Mouse (Mus musculus): ENCODE results near the gene Nmt1.

Gene Nmt1

DNA sequence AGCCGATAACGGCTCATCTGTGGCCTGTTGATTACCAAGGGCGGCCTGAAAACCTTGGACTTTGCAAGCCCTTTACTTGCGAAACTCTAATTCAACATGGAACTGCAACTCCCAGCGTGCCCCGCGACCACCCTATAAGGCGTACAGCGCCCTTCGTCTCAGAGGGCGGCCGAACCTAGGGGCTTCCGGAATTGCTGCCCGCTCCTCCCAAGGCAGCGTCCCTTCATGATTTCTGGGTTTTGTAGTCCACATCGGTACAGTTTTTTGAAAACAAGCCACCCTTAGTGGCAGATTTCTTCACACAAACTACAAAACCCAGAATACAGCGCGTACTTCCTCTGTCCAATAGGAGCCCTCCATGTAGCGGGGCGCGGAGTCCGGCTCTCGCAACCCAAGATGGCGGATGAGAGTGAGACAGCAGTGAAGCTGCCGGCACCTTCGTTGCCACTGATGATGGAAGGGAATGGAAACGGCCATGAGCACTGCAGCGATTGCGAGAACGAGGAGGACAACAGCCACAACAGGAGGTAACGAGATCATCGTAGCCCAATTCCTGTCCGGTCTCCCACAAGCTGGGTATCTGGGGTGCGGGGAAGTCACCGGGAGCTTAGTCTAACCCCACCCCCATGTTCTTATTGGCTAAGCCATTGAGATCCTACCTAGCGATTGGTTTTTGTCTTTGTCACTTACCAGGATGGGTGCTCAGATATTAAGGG is at the start of gene Nmt1, which contains the start of gene Dcakd:
Gene Nmt1 (plus strand): TSS at position 15 of the 716 bp plus-strand sequence.
Gene Dcakd (minus strand): TSS at position 158 of the 716 bp plus-strand sequence.
- peak; percentile 85 for DNase-seq

DNA sequence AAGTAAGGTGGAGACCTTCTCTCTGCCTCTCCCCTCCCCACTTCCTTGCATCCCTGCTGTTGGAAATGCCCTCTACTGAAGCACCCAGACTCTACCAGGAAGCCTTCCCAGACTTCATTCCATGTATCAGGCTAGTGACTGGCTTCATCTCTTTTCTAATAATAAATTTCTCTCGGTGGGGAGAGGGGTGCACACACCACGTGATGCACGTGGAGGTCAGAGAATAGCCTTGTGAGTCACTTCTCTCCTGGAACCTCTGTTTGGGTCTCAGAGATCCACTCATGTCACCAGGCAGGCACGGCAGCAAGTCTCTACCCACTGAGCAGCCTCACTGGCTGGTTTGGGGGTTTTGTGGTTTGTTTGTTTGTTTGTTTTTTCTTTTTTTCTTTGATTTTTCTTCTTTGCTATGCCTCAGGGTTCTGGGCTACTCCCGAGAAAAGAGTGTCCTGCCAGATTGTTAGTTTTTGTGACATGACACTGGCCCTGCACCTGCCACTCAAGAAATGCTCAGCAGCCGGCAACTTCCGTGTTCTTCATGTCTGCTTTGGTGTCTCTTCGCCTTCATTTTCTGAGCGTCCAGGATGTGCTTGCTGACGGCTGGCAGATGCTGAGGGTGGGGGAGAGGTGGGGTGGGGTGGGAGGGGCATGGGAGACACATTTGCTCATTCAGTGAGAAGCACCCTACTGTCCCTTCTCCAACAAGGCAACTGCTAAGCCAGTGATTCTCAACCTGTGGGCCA is 46.7 kb upstream of the Nmt1 start:
- DNase-seq = no peak

DNA sequence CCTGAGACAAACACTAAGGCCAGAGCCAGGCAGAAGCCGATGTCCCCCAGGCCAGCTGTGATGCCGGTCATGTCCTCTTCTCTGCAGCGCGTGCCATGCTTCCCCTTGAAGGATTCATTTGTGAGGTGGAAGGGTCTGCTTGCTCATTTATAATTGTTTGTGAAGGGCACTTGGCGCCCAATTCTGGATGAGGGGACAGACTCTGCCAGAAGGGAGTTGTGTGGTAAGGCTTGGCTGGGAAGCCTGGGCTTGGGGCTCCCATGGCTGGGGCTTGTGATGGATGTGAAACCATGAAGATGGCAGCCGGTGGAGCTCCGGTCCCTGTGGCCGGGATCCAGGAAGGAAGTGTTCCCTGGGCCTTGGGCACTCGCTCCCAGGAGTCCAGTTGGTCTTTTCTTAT is 43.9 kb upstream of the Nmt1 start:
- no peak for DNase-seq

DNA sequence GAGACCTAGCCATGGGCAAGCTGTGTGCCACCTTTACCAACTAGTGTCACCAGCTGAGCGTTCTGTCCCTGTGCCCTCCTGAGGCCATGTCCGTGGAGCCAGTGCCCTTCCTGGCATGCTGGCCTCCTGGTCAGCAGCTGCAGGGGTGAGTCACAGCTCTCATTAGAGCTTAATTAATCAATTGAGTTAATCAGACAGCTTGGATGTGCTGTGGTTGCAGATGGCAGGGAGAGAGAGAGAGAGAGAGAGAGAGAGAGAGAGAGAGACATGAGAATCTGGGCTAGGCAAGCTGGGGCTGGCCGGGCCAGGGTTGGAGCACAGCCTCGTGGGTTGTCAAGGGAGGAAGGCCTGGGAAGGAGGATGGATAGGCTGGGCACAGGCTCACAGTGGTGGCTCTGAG is 43.4 kb upstream of the Nmt1 start:
- DNase-seq = no peak

DNA sequence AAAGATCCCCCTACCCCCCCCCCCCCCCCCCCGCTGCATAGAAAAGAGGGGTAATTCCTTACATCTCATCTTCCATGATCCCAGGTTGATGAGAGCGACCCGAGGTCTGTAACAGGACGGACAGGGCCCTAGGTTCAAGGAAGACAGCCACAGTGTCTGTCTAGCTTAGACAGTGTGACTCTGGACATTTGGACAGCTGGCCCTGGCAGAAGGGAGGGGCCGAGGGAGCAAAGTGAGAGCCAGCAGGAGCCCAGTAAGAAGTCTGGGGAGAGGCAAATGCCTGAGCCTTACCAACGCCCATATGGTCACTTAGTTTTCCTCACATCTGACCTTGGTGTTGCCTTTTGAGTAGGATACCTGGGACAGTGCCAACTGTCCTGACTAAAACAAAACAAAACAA is 42.8 kb upstream of the Nmt1 start:
- no peak for DNase-seq

DNA sequence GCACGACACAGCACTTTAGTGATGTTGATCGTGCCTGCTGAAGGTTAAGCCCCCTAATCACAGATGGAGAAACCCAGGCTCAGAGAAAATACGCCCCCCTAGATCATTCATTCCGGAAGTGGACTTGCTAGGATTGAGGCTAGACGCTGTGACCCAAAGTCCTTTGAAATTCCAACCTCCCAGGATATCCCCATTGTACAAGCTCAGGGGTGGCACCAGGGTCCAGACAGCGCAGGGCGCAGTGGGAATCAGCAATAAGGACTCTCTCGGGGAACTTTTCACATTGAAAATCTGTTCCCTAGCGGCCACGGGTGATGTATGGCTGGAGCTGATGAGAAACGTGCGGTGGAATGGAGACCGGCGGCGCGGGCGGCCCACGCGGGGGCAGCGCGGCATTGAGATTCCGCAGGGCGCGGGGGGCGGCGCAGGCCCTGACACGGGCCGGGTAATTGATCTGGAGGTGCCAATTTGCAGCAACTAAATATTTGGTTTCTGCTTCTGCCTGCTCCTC is 38.3 kb upstream of the Nmt1 start:
- DNase-seq = no peak

DNA sequence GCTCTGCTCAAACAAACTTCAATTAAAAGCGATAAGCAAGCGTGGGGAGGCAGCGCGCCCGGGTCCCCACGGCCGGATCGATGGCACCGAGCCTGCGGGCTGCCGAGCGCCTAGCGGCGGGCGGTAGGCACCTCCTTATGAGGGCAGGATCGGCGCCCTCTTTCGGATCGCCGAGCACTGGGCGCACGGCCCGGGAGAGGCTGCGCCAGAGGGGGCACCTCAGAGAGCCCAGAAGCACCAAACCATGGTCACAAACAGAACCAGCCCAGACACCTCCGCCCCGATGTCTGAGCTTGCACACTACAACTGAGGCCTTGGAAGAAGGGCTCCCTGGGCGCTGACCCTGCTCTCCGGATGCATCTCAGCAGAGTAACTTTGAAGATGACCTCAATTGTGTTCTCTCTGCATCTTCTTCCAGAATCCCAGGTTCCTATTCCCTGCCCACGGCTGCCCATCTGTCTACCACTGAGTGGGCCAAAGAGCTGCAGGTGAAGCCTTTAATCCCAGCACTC is 37.8 kb upstream of the Nmt1 start:
- peak; percentile 46 for DNase-seq

DNA sequence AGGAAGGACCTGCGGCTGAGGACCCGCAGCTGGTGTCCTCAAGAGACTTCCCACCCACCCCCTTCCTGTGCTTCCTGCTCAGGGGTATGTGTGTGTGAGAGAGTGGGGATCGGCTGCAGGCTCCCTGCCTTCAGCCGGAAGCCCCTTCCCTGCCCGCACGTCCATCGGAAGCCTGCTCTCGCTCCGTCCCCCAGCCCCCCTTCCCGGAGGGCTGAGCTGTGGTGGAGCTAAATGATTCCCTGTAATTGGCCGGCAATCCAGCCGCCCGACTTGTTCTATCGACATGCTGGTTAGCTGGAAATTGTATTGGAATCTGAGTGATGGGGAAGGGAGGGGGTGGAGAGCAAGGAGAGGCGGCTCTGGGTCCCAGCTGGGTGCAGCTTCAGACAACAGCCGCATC is 36.3 kb upstream of the Nmt1 start:
- DNase-seq = no peak

DNA sequence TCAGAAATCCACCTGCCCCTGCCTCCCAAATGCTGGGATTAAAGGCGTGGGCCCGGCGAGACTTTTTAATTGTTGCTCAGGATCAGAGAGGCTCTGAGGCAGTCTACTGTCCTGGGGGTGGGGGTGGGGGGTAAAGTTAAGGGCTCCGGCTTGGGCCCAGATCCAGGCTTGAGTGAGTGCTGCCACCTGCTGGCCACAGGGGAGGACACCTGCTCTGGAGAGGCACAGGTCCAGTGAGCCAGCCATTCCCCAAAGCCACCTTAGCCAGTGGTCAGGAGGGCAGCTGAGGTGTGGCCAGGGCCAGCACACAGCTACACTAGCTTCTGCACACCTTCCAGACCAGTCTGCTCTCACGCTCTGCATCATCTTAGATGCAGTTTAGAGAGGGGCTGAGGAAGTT is 35.0 kb upstream of the Nmt1 start:
- peak; percentile 85 for DNase-seq

DNA sequence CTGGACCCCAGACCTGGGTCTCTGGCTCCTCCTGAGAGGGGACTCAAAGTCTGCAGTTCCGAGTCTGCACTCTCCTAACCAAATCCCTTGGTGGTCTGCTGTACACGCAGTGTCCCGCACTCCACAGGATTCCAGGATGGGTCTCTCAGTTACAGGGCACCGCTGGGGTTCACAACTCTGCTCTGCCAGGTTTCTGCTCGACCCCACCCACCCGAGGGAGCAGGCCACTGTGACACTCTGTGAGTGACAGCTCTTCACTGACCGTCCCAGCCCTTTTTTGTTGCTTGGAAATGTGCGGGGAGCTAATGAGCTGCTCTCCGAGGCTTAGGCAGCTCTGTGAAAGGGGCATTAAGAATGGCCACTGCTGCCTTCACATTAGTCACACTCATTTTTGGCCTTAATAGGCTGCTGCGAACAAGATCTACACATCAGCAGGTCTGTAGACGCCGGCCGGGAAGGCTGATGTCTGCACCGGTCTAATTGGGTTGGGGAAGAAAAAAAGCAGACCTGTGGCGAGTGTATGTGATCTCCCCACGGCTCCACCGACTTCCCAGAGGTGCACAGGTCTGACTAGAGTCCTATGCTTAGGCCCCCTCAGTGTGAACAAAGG is 34.5 kb upstream of the Nmt1 start:
- DNase-seq = no peak

DNA sequence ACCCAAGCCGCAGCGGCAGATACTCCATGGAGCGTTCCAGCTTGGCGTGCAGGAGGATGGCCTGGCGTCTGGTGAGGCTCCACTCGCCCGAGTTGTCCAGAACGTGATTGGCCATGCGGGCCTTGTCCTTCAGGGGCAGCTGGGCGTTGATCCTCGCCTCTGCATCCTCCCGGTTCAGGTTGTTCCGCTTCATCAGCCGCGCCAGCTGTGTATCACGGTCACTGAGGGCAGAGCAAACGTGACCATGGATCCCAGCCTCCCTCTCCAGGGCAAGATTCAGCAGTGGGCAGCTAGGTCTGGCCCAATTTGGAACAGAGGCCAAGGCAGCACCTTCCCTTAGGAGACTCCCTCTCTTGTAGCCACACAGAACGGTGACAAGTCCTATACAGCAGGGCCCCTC is 33.0 kb upstream of the Nmt1 start:
- no peak for DNase-seq

DNA sequence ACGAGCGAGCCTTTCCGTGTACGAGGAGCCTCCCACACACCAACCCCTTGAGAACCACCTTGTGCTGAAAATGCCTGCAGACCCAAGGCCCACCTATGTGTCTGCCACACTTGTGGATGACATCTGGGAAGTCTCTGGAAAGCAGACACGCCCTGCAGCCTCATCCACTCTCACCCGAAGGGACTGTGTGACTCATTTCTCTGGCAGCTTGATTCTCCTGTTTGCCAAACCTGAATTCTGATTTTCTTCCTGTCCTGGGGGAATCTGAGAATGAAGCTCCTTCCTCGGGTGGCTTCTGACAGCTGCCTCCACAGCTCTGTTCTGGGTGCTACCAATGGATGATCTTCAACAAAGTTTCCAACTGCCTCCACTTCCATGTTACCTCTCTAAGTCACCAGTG is 31.6 kb upstream of the Nmt1 start:
- no peak for DNase-seq

DNA sequence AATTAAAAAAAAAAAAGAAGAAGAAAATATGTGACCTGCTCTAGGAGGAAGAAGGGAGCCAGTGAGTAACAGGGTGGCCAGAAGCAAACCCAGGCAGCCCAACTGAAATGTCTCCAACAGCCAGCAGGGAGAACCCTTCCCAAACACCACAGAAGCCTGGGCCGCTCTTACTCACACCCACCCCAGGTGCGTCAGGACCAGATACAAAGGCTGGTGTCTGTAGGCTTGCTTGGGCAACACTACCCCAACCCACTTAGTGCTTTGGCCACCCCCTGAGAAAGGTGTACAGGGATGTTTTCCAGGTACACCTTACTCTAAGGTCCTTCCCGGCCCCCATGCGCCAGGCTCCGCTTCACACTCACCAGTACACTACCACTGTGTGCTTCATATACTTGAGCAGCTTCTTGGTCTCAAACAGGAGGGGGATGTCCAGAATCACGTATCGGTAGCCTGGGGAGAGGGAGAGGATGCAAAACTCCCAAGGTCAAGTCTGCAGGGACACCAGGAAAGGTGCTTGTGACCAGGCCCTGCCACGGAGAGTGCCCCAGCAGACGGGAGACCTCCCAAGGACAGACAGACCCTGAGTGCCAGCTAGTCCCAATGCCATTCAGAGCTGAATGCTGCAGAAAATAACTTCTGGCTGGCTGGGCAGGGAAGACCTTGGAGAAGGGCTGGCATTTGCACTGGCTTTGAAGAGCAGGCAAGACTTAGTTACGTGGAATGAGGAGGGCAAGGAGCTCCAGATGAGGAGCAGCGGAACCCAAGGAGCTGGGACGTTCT is 30.8 kb upstream of the Nmt1 start:
- DNase-seq = no peak

DNA sequence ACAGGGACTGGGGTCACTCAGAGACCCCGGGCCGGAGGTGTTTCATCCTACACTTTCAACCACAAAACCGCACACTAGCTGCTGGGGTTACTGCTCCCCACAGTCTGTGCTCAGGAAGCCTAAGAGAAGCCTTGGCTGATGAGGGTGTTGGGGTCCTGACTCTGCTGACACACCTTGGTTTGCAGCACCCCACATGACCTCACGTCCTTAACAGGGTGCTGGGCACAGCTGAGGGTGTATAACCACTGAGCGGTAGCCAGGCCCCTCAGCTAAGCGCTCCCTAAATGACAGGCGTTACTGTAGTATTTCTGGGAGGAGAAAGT is 29.8 kb upstream of the Nmt1 start:
- DNase-seq = no peak

DNA sequence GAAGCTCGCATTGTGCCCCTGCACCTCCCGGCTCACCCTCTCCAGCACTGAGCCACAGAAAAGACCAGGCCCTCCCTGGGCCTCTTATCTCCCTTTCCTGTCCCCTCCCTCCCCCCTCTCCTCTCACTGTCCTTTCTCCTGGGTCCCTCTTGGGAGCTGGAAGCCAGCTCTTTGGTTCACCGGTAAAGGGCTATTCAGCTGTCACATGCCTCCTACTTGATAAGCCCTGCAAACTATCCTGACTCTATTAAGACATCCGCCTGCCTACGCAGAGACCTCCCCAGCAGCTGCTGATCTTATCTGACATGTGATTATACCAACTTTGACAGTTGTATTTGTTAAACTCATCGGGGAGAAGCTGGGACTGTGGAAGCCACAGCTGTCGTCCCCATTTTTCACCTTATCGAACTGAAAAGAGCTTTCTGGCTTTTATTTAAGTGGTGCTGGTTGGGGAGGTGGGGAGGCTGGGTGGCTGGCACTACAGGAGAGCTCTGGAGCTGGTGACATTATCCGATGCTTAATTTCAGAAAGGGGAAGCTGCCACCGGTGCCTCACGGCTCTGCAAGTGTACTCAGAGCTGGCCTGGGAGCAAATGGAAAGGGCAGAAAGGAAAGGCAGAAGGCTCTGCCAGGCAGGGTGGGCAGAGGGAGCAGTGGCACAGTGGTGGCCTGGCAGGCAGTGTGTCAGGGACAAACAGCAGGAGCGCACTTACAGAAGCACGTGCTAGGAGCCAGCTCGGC is 29.2 kb upstream of the Nmt1 start:
- DNase-seq = no peak

DNA sequence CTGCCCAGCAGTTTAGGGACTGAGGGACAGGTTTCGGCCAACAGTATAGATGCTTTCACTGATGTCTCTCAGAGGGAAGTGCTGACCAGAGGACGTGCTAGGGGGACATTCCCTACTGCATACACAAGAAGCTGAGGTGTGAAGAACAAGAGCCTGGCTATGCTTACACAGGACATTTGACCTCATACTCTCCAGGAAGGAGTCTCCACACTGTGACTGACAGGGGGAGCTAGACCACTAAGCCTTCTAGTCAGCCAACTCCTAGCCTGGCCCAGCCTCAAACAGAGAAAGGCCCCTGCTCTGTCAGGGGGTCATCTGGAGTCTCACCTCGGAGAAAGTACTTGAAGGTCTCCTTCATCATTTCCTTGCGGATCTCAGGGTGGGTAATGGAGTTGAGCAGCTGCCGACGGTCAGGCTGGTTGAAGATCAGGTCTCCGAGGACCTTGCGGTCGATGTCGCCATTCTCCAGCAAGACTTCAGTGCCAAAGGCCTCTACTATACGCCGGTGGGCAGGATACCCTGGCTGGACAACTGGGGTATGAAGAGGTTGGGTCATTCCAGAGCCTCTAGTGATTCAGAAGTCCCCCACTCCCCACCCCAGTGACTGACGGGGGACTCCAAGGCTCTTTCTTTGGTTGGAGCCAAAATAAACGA is 28.5 kb upstream of the Nmt1 start:
- no peak for DNase-seq

DNA sequence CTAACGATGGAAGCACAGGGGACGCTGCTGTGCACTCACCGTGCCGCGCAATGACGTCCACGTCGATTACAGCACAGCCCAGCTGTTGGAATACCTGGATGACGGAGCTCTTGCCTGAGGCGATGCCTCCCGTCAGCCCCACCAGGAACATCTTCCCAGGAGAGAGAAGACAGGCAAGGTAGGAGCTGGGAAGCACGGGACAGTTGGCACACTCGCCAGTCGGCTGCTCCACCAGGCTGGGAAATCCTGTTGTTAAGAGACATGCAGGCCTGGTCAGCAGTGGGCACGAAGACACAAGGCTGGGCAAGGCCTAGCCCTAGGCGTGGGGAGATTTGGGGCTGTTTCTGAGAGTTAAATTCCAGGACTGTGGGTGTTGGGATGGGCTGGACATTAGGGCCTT is 27.9 kb upstream of the Nmt1 start:
- DNase-seq = no peak

DNA sequence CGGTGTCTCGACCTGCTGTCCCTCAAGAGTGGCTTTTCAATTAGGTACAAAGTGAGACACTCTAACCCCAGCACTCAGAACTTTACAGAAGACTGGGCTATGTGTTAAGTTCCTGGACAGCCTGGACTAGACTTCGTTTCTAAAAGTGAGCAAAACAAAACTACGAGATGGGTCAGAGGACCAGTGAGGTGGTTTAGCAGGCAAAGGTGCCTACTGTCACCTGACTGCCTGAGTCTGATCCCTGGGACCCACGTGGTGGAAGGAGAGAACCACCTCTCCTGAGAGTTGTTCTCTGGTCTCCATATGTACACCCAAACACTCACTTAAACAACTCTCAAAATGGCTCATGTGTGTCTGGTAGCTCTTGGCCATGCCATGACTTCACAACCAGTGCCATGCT is 26.9 kb upstream of the Nmt1 start:
- DNase-seq = no peak

DNA sequence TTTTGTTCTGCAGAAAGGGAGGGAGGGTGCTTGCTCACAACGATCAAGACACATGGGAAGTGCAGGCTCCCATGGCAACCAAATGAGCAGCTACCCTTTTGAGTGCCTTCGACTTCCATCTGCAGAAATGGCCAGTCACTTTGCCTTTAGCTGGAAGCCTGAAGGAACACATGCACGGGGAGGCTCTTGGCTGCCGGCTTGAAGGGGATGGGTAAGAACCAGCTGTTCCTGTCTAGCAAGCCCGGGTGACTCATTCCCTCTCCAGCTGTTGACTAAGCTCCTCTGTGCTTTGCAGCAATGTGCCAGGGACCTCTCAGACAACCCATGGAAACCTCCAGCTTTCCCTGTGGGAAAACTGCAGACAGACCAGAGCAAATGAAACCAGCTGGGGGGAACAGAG is 24.8 kb upstream of the Nmt1 start:
- peak; percentile 50 for DNase-seq

DNA sequence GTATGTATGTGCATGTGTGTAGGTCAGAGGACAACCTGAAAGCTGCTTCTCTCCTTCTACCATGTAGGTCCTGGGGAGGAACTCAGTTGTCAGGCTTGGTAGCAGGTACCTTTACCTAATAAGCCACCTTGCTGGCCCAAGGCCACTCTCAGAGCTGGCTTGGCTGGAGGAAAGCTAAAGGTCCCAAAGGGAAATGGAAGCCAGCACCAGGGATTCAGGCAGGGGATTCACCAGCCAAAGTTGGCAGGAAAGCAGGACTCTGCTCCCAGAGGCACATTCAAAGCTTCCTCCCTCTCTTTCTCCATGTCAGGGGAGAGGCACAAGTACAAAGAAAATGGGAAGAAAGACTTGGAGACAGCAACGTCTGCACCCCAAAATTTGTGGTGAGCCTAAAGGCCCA is 23.1 kb upstream of the Nmt1 start:
- DNase-seq = no peak

DNA sequence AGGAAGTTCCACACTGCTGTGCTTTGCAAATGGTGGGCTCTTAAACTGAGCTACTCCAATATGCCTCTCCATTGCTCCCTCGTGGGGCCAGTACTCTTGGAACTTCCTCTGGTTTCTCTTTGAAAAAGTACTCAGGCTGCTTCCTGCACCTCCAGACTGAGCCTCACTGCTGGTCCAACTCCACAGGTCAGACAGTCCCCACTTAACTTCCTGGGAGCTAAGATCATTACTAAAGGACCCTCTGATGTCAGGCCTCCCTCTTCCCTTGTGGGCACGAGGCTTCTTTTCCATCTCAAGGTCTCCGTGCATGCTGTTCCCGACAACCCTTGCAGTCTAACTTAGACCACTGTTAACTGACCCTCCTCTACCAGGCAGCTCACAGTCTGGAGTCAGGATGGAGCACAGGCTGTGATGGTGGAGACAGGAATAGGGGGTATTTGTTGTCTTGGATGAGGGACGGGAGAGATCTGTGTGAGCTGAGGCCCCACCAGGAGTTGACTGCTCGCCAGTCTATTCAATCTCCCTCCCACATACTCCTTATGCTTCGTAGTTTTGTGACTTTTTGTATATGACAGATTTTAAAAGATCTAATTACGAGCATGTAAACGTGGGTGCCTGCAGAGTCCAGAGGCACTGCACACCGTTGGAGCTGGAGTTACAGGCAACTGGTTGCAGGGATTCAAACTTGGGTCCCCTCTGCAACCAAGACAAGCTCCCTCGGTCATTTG is 22.6 kb upstream of the Nmt1 start:
- DNase-seq = no peak
